Mouse (Mus musculus): ENCODE results near the gene Tbata.

The Tbata gene

GRCm38 (mm10) chr10:61211105-61211504 is 39.4 kb downstream of the Tbata start:
- no peak for DNase-seq (ENCODE audit: low spot score in 2 of 2)

- DNase-seq (ENCODE audit: low spot score in 2 of 2) = peak; percentile 32 to 41
Observed at GRCm38 (mm10) chr10:61211743-61212142, 40.0 kb downstream of the Tbata start.

GRCm38 (mm10) chr10:61212817-61213216 is 41.1 kb downstream of the Tbata start:
- DNase-seq (ENCODE audit: low spot score in 2 of 2) = no peak

- no peak for DNase-seq (ENCODE audit: low spot score in 2 of 2)
Observed at GRCm38 (mm10) chr10:61215658-61216057, 43.9 kb downstream of the Tbata start.

- no peak for DNase-seq (ENCODE audit: low spot score in 2 of 2)
Observed at GRCm38 (mm10) chr10:61216163-61216562, 44.4 kb downstream of the Tbata start.

- DNase-seq (ENCODE audit: low spot score in 2 of 2) = no peak
Observed at GRCm38 (mm10) chr10:61219318-61219717, 47.6 kb downstream of the Tbata start.

GRCm38 (mm10) chr10:61225694-61226093 is 53.9 kb downstream of the Tbata start:
- DNase-seq (ENCODE audit: low spot score in 2 of 2) = no peak

GRCm38 (mm10) chr10:61226784-61227396 is 55.1 kb downstream of the Tbata start:
- DNase-seq (ENCODE audit: low spot score in 2 of 2) = no peak

GRCm38 (mm10) chr10:61231756-61232155 is 60.0 kb downstream of the Tbata start:
- no peak for DNase-seq (ENCODE audit: low spot score in 2 of 2)

- DNase-seq (ENCODE audit: low spot score in 2 of 2) = no peak
Observed at GRCm38 (mm10) chr10:61232858-61233567, 61.3 kb downstream of the Tbata start.

- DNase-seq (ENCODE audit: low spot score in 2 of 2) = no peak
Observed at GRCm38 (mm10) chr10:61234319-61234718, 62.6 kb downstream of the Tbata start.

GRCm38 (mm10) chr10:61235677-61236267 is 64.0 kb downstream of the Tbata start:
- DNase-seq (ENCODE audit: low spot score in 2 of 2) = no peak

GRCm38 (mm10) chr10:61236683-61237390 is 65.1 kb downstream of the Tbata start:
- DNase-seq (ENCODE audit: low spot score in 2 of 2) = no peak

GRCm38 (mm10) chr10:61237391-61237785 is 65.6 kb downstream of the Tbata start:
- DNase-seq (ENCODE audit: low spot score in 2 of 2) = no peak
